Mouse (Mus musculus) testis, postnatal 10 days (tissue): ENCODE data around the gene Ubqln4.

Experiments used
- DNase-seq: peaks from one replicate; pipeline ENCODE4 v3.0.0; 2021; ENCODE audit warnings: low spot score

Ubqln4 gene

GRCm38 (mm10) chr3:88542486-88542885, 11.1 kb upstream of the Ubqln4 start:
- no peak for DNase-seq

GRCm38 (mm10) chr3:88543174-88543573, 10.4 kb upstream of the Ubqln4 start:
- DNase-seq, result no peak

- DNase-seq, result no peak
Measured at GRCm38 (mm10) chr3:88543651-88544410, 9.7 kb upstream of the Ubqln4 start.

- DNase-seq, result no peak
Measured at GRCm38 (mm10) chr3:88544514-88544913, 9.0 kb upstream of the Ubqln4 start.

GRCm38 (mm10) chr3:88544955-88545591, 8.5 kb upstream of the Ubqln4 start:
- DNase-seq, result no peak

GRCm38 (mm10) chr3:88546674-88547418, 6.7 kb upstream of the Ubqln4 start:
- no peak for DNase-seq

- DNase-seq, result no peak
Measured at GRCm38 (mm10) chr3:88548180-88548917, 5.2 kb upstream of the Ubqln4 start, which contains the start of gene Rab25. Gene Rab25 (minus strand): TSS chr3:88548300.

- no peak for DNase-seq
Measured at GRCm38 (mm10) chr3:88551586-88551985, 2.0 kb upstream of the Ubqln4 start.

- DNase-seq, result no peak
Measured at GRCm38 (mm10) chr3:88552082-88552645, 1.4 kb upstream of the Ubqln4 start.

- DNase-seq, result peak; percentile 97
Measured at GRCm38 (mm10) chr3:88552676-88553524, 658 bp upstream of the Ubqln4 start, which contains the start of gene Lamtor2. Gene Lamtor2 (minus strand): TSS chr3:88553074.

- DNase-seq, result peak; percentile 84
Measured at GRCm38 (mm10) chr3:88553880-88554586, 475 bp downstream of the Ubqln4 start.

GRCm38 (mm10) chr3:88555069-88555605, 1.6 kb downstream of the Ubqln4 start:
- no peak for DNase-seq

- no peak for DNase-seq
Measured at GRCm38 (mm10) chr3:88555731-88556130, 2.2 kb downstream of the Ubqln4 start.

GRCm38 (mm10) chr3:88556616-88557015, 3.1 kb downstream of the Ubqln4 start:
- no peak for DNase-seq

- no peak for DNase-seq
Measured at GRCm38 (mm10) chr3:88559596-88559995, 6.0 kb downstream of the Ubqln4 start.

GRCm38 (mm10) chr3:88561989-88562388, 8.4 kb downstream of the Ubqln4 start:
- no peak for DNase-seq

GRCm38 (mm10) chr3:88563442-88563841, 9.9 kb downstream of the Ubqln4 start:
- DNase-seq, result no peak

- no peak for DNase-seq
Measured at GRCm38 (mm10) chr3:88563966-88564365, 10.4 kb downstream of the Ubqln4 start.

GRCm38 (mm10) chr3:88566116-88566515, 12.6 kb downstream of the Ubqln4 start:
- DNase-seq, result no peak
